Mouse (Mus musculus) embryonic fibroblast, embryonic 13.5 days (primary cell): ENCODE measurements around the gene Mad2l1bp.

Experiments
- CTCF ChIP-seq: IDR thresholded peaks from 2 replicates; pipeline ENCODE4 v1.5.1; 2011; ENCODE audit warnings: mild to moderate bottlenecking, control low read depth, low read length, moderate library complexity, borderline replicate concordance; ENCODE audit not compliant: insufficient read depth
- POLR2A ChIP-seq: IDR thresholded peaks from 2 replicates; pipeline ENCODE4 v1.6.1; 2011; ENCODE audit warnings: low read depth, mild to moderate bottlenecking, control low read depth, low read length, moderate library complexity

DNA sequence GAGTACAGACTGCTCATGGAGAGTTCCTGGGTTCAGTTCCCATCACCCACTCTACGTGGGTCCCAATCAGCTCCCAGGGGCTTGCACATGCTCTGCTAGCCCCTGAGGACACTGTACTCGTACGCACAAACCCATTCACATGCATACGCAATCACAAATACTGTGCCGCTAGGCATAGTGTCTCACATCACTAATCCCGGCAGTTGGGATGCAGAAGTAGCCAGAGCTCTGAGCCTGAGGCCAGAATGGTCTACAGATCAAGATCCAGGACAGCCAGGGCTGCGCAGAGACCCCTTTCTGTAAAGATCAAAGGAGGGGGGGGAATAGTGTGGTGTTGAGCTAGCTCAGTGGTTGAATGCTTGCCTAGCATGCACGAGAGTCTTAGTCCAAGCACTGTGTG, 3.8 kb upstream of the Mad2l1bp start:
- TF ChIP-seq POLR2A (no peak), CTCF (no peak)
